Mouse (Mus musculus): ENCODE data around the gene Lrrc4b. TPM values are rescaled to one million over a fixed set of nuclear protein-coding genes. Genes with fewer than 3 reads are reported as not detected.

Lrrc4b gene
- polyA plus RNA-seq, 1 experiment = not detected

- Histone ChIP-seq H3K4me3 (ENCODE audit: insufficient read depth, poor library complexity, severe bottlenecking) (no peak overlapping the region), H3K36me3 (ENCODE audit: control insufficient read depth, insufficient read depth) (no peaks in the 10 kb centered on the region), H3K79me3 (ENCODE audit: low read depth) (no peaks in the 10 kb centered on the region), H3K27me3 (ENCODE audit: control insufficient read depth, insufficient read depth, insufficient read length) (peaks cover 39% of the 10 kb centered on the region), H3ac (ENCODE audit: control insufficient read depth, insufficient read length, low read depth) (no peak overlapping the region), H3K79me2 (ENCODE audit: control insufficient read depth, insufficient read depth) (no peaks in the 10 kb centered on the region)
- TF ChIP-seq CEBPB (IDR thresholded peaks at IDR 0.05; ENCODE audit: low read depth) (no peak), MAX (IDR thresholded peaks at IDR 0.05) (no peak), CTCF (IDR thresholded peaks at IDR 0.05; ENCODE audit: control insufficient read depth, insufficient read depth, insufficient read length) (no peak), FOSL1 (IDR thresholded peaks at IDR 0.05; ENCODE audit: insufficient read depth, low read length, poor library complexity, severe bottlenecking) (no peak), MYOD1 (IDR thresholded peaks at IDR 0.05; ENCODE audit: control insufficient read depth, insufficient read length, low read depth) (no peak), MYOG (IDR thresholded peaks at IDR 0.05; ENCODE audit: control insufficient read depth, extremely low read depth, insufficient read length) (no peak), USF1 (IDR thresholded peaks at IDR 0.05; ENCODE audit: low read depth) (no peak)
These were observed 27.5 kb downstream of the Lrrc4b start for GRCm38 (mm10) chr7:44456302-44456701.

- H3ac ChIP-seq (ENCODE audit: control insufficient read depth, insufficient read length, low read depth) = no peak overlapping the region
- TF ChIP-seq CEBPB (IDR thresholded peaks at IDR 0.05; ENCODE audit: low read depth) (no peak), CTCF (IDR thresholded peaks at IDR 0.05; ENCODE audit: control insufficient read depth, insufficient read depth, insufficient read length) (no peak), MYOD1 (IDR thresholded peaks at IDR 0.05; ENCODE audit: control insufficient read depth, insufficient read length, low read depth) (no peak), USF1 (IDR thresholded peaks at IDR 0.05; ENCODE audit: low read depth) (no peak), MYOG (IDR thresholded peaks at IDR 0.05; ENCODE audit: control insufficient read depth, extremely low read depth, insufficient read length) (no peak), FOSL1 (IDR thresholded peaks at IDR 0.05; ENCODE audit: insufficient read depth, low read length, poor library complexity, severe bottlenecking) (no peak), MAX (IDR thresholded peaks at IDR 0.05) (no peak)
- H3K4me3 ChIP-seq (ENCODE audit: insufficient read depth, poor library complexity, severe bottlenecking) = no peak overlapping the region
- H3K79me2 ChIP-seq (ENCODE audit: control insufficient read depth, insufficient read depth) = no peaks in the 10 kb centered on the region
- H3K36me3 ChIP-seq (ENCODE audit: control insufficient read depth, insufficient read depth) = no peaks in the 10 kb centered on the region
- H3K79me3 ChIP-seq (ENCODE audit: low read depth) = no peaks in the 10 kb centered on the region
- peaks cover 62% of the 10 kb centered on the region for H3K27me3 ChIP-seq (ENCODE audit: control insufficient read depth, insufficient read depth, insufficient read length)
These were observed 31.2 kb downstream of the Lrrc4b start for GRCm38 (mm10) chr7:44460067-44460466.

- peaks cover 62% of the 10 kb centered on the region for H3K27me3 ChIP-seq (ENCODE audit: control insufficient read depth, insufficient read depth, insufficient read length)
- H3K79me2 ChIP-seq (ENCODE audit: control insufficient read depth, insufficient read depth) = no peaks in the 10 kb centered on the region
- no peaks in the 10 kb centered on the region for H3K79me3 ChIP-seq (ENCODE audit: low read depth)
- H3ac ChIP-seq (ENCODE audit: control insufficient read depth, insufficient read length, low read depth) = no peak overlapping the region
- H3K4me3 ChIP-seq (ENCODE audit: insufficient read depth, poor library complexity, severe bottlenecking) = no peak overlapping the region
- H3K36me3 ChIP-seq (ENCODE audit: control insufficient read depth, insufficient read depth) = no peaks in the 10 kb centered on the region
- no peak for TF ChIP-seq MAX (IDR thresholded peaks at IDR 0.05)
- no peak for TF ChIP-seq MYOD1 (IDR thresholded peaks at IDR 0.05; ENCODE audit: control insufficient read depth, insufficient read length, low read depth)
- no peak for TF ChIP-seq CEBPB (IDR thresholded peaks at IDR 0.05; ENCODE audit: low read depth)
- TF ChIP-seq FOSL1 (IDR thresholded peaks at IDR 0.05; ENCODE audit: insufficient read depth, low read length, poor library complexity, severe bottlenecking) = no peak
- no peak for TF ChIP-seq CTCF (IDR thresholded peaks at IDR 0.05; ENCODE audit: control insufficient read depth, insufficient read depth, insufficient read length)
- TF ChIP-seq USF1 (IDR thresholded peaks at IDR 0.05; ENCODE audit: low read depth) = no peak
- no peak for TF ChIP-seq MYOG (IDR thresholded peaks at IDR 0.05; ENCODE audit: control insufficient read depth, extremely low read depth, insufficient read length)
These were observed 32.1 kb downstream of the Lrrc4b start for GRCm38 (mm10) chr7:44460767-44461502.

GRCm38 (mm10) chr7:44461503-44462217, 32.8 kb downstream of the Lrrc4b start:
- TF ChIP-seq MYOG (IDR thresholded peaks at IDR 0.05; ENCODE audit: control insufficient read depth, extremely low read depth, insufficient read length) = no peak
- no peak for TF ChIP-seq USF1 (IDR thresholded peaks at IDR 0.05; ENCODE audit: low read depth)
- no peak for TF ChIP-seq CTCF (IDR thresholded peaks at IDR 0.05; ENCODE audit: control insufficient read depth, insufficient read depth, insufficient read length)
- no peak for TF ChIP-seq CEBPB (IDR thresholded peaks at IDR 0.05; ENCODE audit: low read depth)
- no peak for TF ChIP-seq FOSL1 (IDR thresholded peaks at IDR 0.05; ENCODE audit: insufficient read depth, low read length, poor library complexity, severe bottlenecking)
- TF ChIP-seq MYOD1 (IDR thresholded peaks at IDR 0.05; ENCODE audit: control insufficient read depth, insufficient read length, low read depth) = no peak
- no peak for TF ChIP-seq MAX (IDR thresholded peaks at IDR 0.05)
- Histone ChIP-seq H3K36me3 (ENCODE audit: control insufficient read depth, insufficient read depth) (no peaks in the 10 kb centered on the region), H3K79me3 (ENCODE audit: low read depth) (no peaks in the 10 kb centered on the region), H3K79me2 (ENCODE audit: control insufficient read depth, insufficient read depth) (no peaks in the 10 kb centered on the region), H3K27me3 (ENCODE audit: control insufficient read depth, insufficient read depth, insufficient read length) (peaks cover 62% of the 10 kb centered on the region), H3ac (ENCODE audit: control insufficient read depth, insufficient read length, low read depth) (no peak overlapping the region), H3K4me3 (ENCODE audit: insufficient read depth, poor library complexity, severe bottlenecking) (no peak overlapping the region)

GRCm38 (mm10) chr7:44462218-44463055, 33.6 kb downstream of the Lrrc4b start:
- Histone ChIP-seq H3ac (ENCODE audit: control insufficient read depth, insufficient read length, low read depth) (no peak overlapping the region), H3K27me3 (ENCODE audit: control insufficient read depth, insufficient read depth, insufficient read length) (peaks cover 56% of the 10 kb centered on the region), H3K4me3 (ENCODE audit: insufficient read depth, poor library complexity, severe bottlenecking) (no peak overlapping the region), H3K36me3 (ENCODE audit: control insufficient read depth, insufficient read depth) (no peaks in the 10 kb centered on the region), H3K79me2 (ENCODE audit: control insufficient read depth, insufficient read depth) (no peaks in the 10 kb centered on the region), H3K79me3 (ENCODE audit: low read depth) (no peaks in the 10 kb centered on the region)
- no peak for TF ChIP-seq FOSL1 (IDR thresholded peaks at IDR 0.05; ENCODE audit: insufficient read depth, low read length, poor library complexity, severe bottlenecking)
- no peak for TF ChIP-seq USF1 (IDR thresholded peaks at IDR 0.05; ENCODE audit: low read depth)
- no peak for TF ChIP-seq MYOG (IDR thresholded peaks at IDR 0.05; ENCODE audit: control insufficient read depth, extremely low read depth, insufficient read length)
- TF ChIP-seq MAX (IDR thresholded peaks at IDR 0.05) = no peak
- TF ChIP-seq MYOD1 (IDR thresholded peaks at IDR 0.05; ENCODE audit: control insufficient read depth, insufficient read length, low read depth) = no peak
- TF ChIP-seq CTCF (IDR thresholded peaks at IDR 0.05; ENCODE audit: control insufficient read depth, insufficient read depth, insufficient read length) = no peak
- TF ChIP-seq CEBPB (IDR thresholded peaks at IDR 0.05; ENCODE audit: low read depth) = no peak
